Mouse (Mus musculus) MEL (cell line): ENCODE measurements at regions not wholly inside any gene's neighbourhood (a gene's known extent, or its start where the extent isn't known, plus 50 kb on each side); places are given as distances from the start of the nearest gene placed in this dataset.

ENCODE experiments used
- DNase-seq: peaks from one replicate; pipeline ENCODE4 v3.0.0; 2011; ENCODE audit warnings: low read depth, low spot score
- H3K27ac ChIP-seq: 2 replicates; pipeline ENCODE4 v1.5.1; 2012; ENCODE audit warnings: low read depth, mild to moderate bottlenecking, control low read depth, low read length, moderate library complexity; ENCODE audit not compliant: control insufficient read depth
- H3K27me3 ChIP-seq, 2 experiments: fragments of 150-350 bp in 1 of 2; sonication (generic) in 1 of 2; 2 replicates each; pipeline ENCODE4 v1.6.1; 2012; ENCODE audit warnings: low read length in 2 of 2, mild to moderate bottlenecking in 2 of 2, improper control_type of control experiment in 1 of 2, moderate library complexity in 1 of 2; ENCODE audit not compliant: insufficient read depth in 2 of 2, control insufficient read depth in 1 of 2
- H3K36me3 ChIP-seq, 2 experiments: 2 replicates each; pipeline ENCODE4 v1.6.1; 2012 to 2014; ENCODE audit warnings: low read length in 2 of 2, improper control_type of control experiment in 1 of 2, inconsistent platforms in 1 of 2, mild to moderate bottlenecking in 1 of 2; ENCODE audit not compliant: insufficient read depth in 2 of 2, control insufficient read depth in 1 of 2
- H3K4me1 ChIP-seq, 2 experiments: fragments of 150-350 bp in 1 of 2; sonication (generic) in 1 of 2; 2 replicates each; pipeline ENCODE4 v1.6.1; 2012; ENCODE audit warnings: low read length in 2 of 2, improper control_type of control experiment in 1 of 2, mild to moderate bottlenecking in 1 of 2; ENCODE audit not compliant: insufficient read depth in 2 of 2, control insufficient read depth in 1 of 2
- H3K4me3 ChIP-seq, 2 experiments: fragments of 150-350 bp in 1 of 2; sonication (generic) in 1 of 2; 2 replicates each; pipeline ENCODE4 v1.5.1; 2012; ENCODE audit warnings: low read depth in 2 of 2, low read length in 2 of 2, mild to moderate bottlenecking in 2 of 2, moderate library complexity in 2 of 2, control low read depth in 1 of 2, improper control_type of control experiment in 1 of 2; ENCODE audit not compliant: control insufficient read depth in 1 of 2, insufficient read depth in 1 of 2
- H3K79me2 ChIP-seq: 2 replicates; pipeline ENCODE4 v1.6.1; 2012; ENCODE audit warnings: mild to moderate bottlenecking, low read length, moderate library complexity; ENCODE audit not compliant: control insufficient read depth, poor library complexity, insufficient read depth
- H3K9ac ChIP-seq: 2 replicates; pipeline ENCODE4 v1.6.1; 2012; ENCODE audit warnings: low read depth, mild to moderate bottlenecking, control low read depth, low read length, moderate library complexity; ENCODE audit not compliant: control insufficient read depth, poor library complexity, severe bottlenecking
- H3K9me3 ChIP-seq: fragments of 150-350 bp; sonication (generic); replicated peaks from 2 replicates; pipeline ENCODE4 v1.6.1; 2012; ENCODE audit warnings: mild to moderate bottlenecking, low read length, improper control_type of control experiment, moderate library complexity; ENCODE audit not compliant: insufficient read depth
- BHLHE40 ChIP-seq: IDR thresholded peaks from 2 replicates; pipeline ENCODE4 v1.6.1; 2012; ENCODE audit warnings: low read depth, mild to moderate bottlenecking, inconsistent platforms, low read length, improper control_type of control experiment, borderline replicate concordance
- CHD1 ChIP-seq: IDR thresholded peaks from 2 replicates; pipeline ENCODE4 v1.6.1; 2012; ENCODE audit warnings: low read depth, mild to moderate bottlenecking, inconsistent platforms, low read length, improper control_type of control experiment
- CHD2 ChIP-seq: IDR thresholded peaks from 2 replicates; pipeline ENCODE4 v1.6.1; 2011; ENCODE audit warnings: low read length, improper control_type of control experiment
- CTCF ChIP-seq, 3 experiments: IDR thresholded peaks in 2 of 3; conservative IDR thresholded peaks in 1 of 3; 2 replicates each; pipeline ENCODE4 v1.5.1; 2011 to 2012; ENCODE audit warnings: low read length in 3 of 3, low read depth in 2 of 3, mild to moderate bottlenecking in 2 of 3, improper control_type of control experiment in 1 of 3, inconsistent platforms in 1 of 3, mixed read lengths in 1 of 3, moderate library complexity in 1 of 3; ENCODE audit not compliant: control insufficient read depth in 1 of 3, insufficient read depth in 1 of 3, poor library complexity in 1 of 3, severe bottlenecking in 1 of 3
- E2F4 ChIP-seq: IDR thresholded peaks from 2 replicates; pipeline ENCODE4 v1.6.1; 2011; ENCODE audit warnings: low read depth, low read length, improper control_type of control experiment, borderline replicate concordance
- ELF1 ChIP-seq: IDR thresholded peaks from 2 replicates; pipeline ENCODE4 v1.6.1; 2014; ENCODE audit warnings: low read depth, mild to moderate bottlenecking, inconsistent platforms, low read length, improper control_type of control experiment, moderate library complexity
- EP300 ChIP-seq, 2 experiments: IDR thresholded peaks; 2 replicates each; pipeline ENCODE4 v1.6.1; 2011; ENCODE audit warnings: improper control_type of control experiment in 2 of 2, low read length in 2 of 2, low read depth in 1 of 2, mild to moderate bottlenecking in 1 of 2
- ETS1 ChIP-seq: IDR thresholded peaks from 2 replicates; pipeline ENCODE4 v1.6.1; 2012; ENCODE audit warnings: low read depth, mild to moderate bottlenecking, inconsistent platforms, low read length, improper control_type of control experiment, moderate library complexity
- GABPA ChIP-seq: IDR thresholded peaks from 2 replicates; pipeline ENCODE4 v1.6.1; 2012; ENCODE audit warnings: low read depth, mild to moderate bottlenecking, inconsistent platforms, low read length, improper control_type of control experiment, moderate library complexity
- GATA1 ChIP-seq: IDR thresholded peaks from 2 replicates; pipeline ENCODE4 v1.6.1; 2011; ENCODE audit warnings: low read depth, low read length, improper control_type of control experiment
- HCFC1 ChIP-seq: IDR thresholded peaks from 2 replicates; pipeline ENCODE4 v1.6.1; 2012; ENCODE audit warnings: low read depth, mild to moderate bottlenecking, inconsistent platforms, low read length, improper control_type of control experiment, moderate library complexity
- JUND ChIP-seq: IDR thresholded peaks from 2 replicates; pipeline ENCODE4 v1.6.1; 2011; ENCODE audit warnings: low read depth, mild to moderate bottlenecking, improper control_type of control experiment, low read length
- MAX ChIP-seq: IDR thresholded peaks from 2 replicates; pipeline ENCODE4 v1.6.1; 2011; ENCODE audit warnings: low read length, improper control_type of control experiment
- MEF2A ChIP-seq: IDR thresholded peaks from 2 replicates; pipeline ENCODE4 v1.6.1; 2014; ENCODE audit warnings: low read depth, mild to moderate bottlenecking, inconsistent platforms, low read length, improper control_type of control experiment; ENCODE audit not compliant: poor library complexity, insufficient replicate concordance, severe bottlenecking; ENCODE audit errors: extremely low read depth
- MYB ChIP-seq: IDR thresholded peaks from 2 replicates; pipeline ENCODE4 v1.6.1; 2011; ENCODE audit warnings: mild to moderate bottlenecking, low read depth, low read length, improper control_type of control experiment
- MYC ChIP-seq: IDR thresholded peaks from 2 replicates; pipeline ENCODE4 v1.6.1; 2011; ENCODE audit warnings: low read depth, mild to moderate bottlenecking, low read length, improper control_type of control experiment, moderate library complexity
- NELFE ChIP-seq: IDR thresholded peaks from 2 replicates; pipeline ENCODE4 v1.6.1; 2011; ENCODE audit warnings: low read depth, low read length, improper control_type of control experiment
- NRF1 ChIP-seq: IDR thresholded peaks from 2 replicates; pipeline ENCODE4 v1.6.1; 2014; ENCODE audit warnings: low read depth, mild to moderate bottlenecking, inconsistent platforms, low read length, improper control_type of control experiment, moderate library complexity; ENCODE audit not compliant: poor library complexity, insufficient read depth, severe bottlenecking
- POLR2A ChIP-seq, 2 experiments: IDR thresholded peaks; 2 replicates each; pipeline ENCODE4 v1.6.1; 2011 to 2012; ENCODE audit warnings: low read length in 2 of 2, mild to moderate bottlenecking in 2 of 2, control low read depth in 1 of 2, improper control_type of control experiment in 1 of 2, low read depth in 1 of 2, moderate library complexity in 1 of 2; ENCODE audit not compliant: control insufficient read depth in 1 of 2, insufficient read depth in 1 of 2, poor library complexity in 1 of 2
- RAD21 ChIP-seq: IDR thresholded peaks from 2 replicates; pipeline ENCODE4 v1.6.1; 2011; ENCODE audit warnings: mild to moderate bottlenecking, low read depth, low read length, improper control_type of control experiment
- SIN3A ChIP-seq: IDR thresholded peaks from 2 replicates; pipeline ENCODE4 v1.6.1; 2012; ENCODE audit warnings: low read length, improper control_type of control experiment, inconsistent platforms
- SMC3 ChIP-seq: IDR thresholded peaks from 2 replicates; pipeline ENCODE4 v1.6.1; 2011; ENCODE audit warnings: low read depth, low read length, improper control_type of control experiment
- TAL1 ChIP-seq: IDR thresholded peaks from 2 replicates; pipeline ENCODE4 v1.6.1; 2012; ENCODE audit warnings: mild to moderate bottlenecking, inconsistent platforms, low read length, moderate library complexity, mixed read lengths
- TBP ChIP-seq: IDR thresholded peaks from 2 replicates; pipeline ENCODE4 v1.8.0; 2011; ENCODE audit warnings: low read depth, low read length, improper control_type of control experiment
- TCF12 ChIP-seq: IDR thresholded peaks from 2 replicates; pipeline ENCODE4 v1.6.1; 2014; ENCODE audit warnings: low read depth, mild to moderate bottlenecking, inconsistent platforms, low read length, improper control_type of control experiment, moderate library complexity
- UBTF ChIP-seq: IDR thresholded peaks from 2 replicates; pipeline ENCODE4 v1.6.1; 2012; ENCODE audit warnings: low read depth, mild to moderate bottlenecking, inconsistent platforms, low read length, improper control_type of control experiment, moderate library complexity, borderline replicate concordance; ENCODE audit not compliant: insufficient read depth
- USF2 ChIP-seq, 2 experiments: IDR thresholded peaks; 2 replicates each; pipeline ENCODE4 v1.6.1; 2011 to 2012; ENCODE audit warnings: improper control_type of control experiment in 2 of 2, low read length in 2 of 2, borderline replicate concordance in 1 of 2, inconsistent platforms in 1 of 2, low read depth in 1 of 2, mild to moderate bottlenecking in 1 of 2; ENCODE audit not compliant: insufficient read depth in 1 of 2
- ZC3H11A ChIP-seq: IDR thresholded peaks from 2 replicates; pipeline ENCODE4 v1.6.1; 2012; ENCODE audit warnings: low read depth, mild to moderate bottlenecking, inconsistent platforms, low read length, improper control_type of control experiment
- ZKSCAN1 ChIP-seq: IDR thresholded peaks from 2 replicates; pipeline ENCODE4 v1.6.1; 2012; ENCODE audit warnings: low read depth, mild to moderate bottlenecking, inconsistent platforms, low read length, improper control_type of control experiment, moderate library complexity

- TF ChIP-seq UBTF = no peak
Measured at GRCm38 (mm10) chr16:93197300-93197699, 371.4 kb upstream of the Runx1 start (continued).

- peak overlapping the region; percentile 87 for H3K27ac ChIP-seq
- peak; percentile 67 for DNase-seq
- TF ChIP-seq MYC (peak; percentile 32; the same call in 1 of the 2 replicates), TBP (no peak), GABPA (no peak), RAD21 (no peak), CHD2 (no peak), NELFE (no peak), CHD1 (no peak), HCFC1 (no peak), JUND (peak; percentile 47; the same call in 1 of the 2 replicates), ZC3H11A (no peak), TCF12 (no peak), USF2 (IDR thresholded peaks at IDR 0.05; ENCODE audit: borderline replicate concordance in 1 of 2, insufficient read depth in 1 of 2, low read depth in 1 of 2, low read length in 2 of 2) (no peak), GATA1 (peak; percentile 34; the same call in 1 of the 2 replicates), TAL1 (no peak; the same call in 1 of the 2 replicates), MAX (no peak), ELF1 (0 out of 2 replicates have a peak, but pooled peaks have one; percentile 18), EP300 (IDR thresholded peaks at IDR 0.05; ENCODE audit: low read depth in 1 of 2, low read length in 2 of 2) (peak; percentile 14 to 71; a peak in 2 of 4 replicates), SMC3 (no peak), SIN3A (no peak), POLR2A (IDR thresholded peaks at IDR 0.05; ENCODE audit: control insufficient read depth in 1 of 2, insufficient read depth in 1 of 2, low read depth in 1 of 2, low read length in 2 of 2, poor library complexity in 1 of 2) (0 out of 4 replicates have a peak, but pooled peaks of 1 of the 2 experiments have one; percentile 6), ZKSCAN1 (no peak), CTCF (IDR thresholded peaks at IDR 0.05 in 2 of 3, conservative IDR thresholded peaks at IDR 0.05 in 1 of 3; ENCODE audit: control insufficient read depth in 1 of 3, insufficient read depth in 1 of 3, low read depth in 2 of 3, low read length in 3 of 3, poor library complexity in 1 of 3, severe bottlenecking in 1 of 3) (no peak), NRF1 (no peak), BHLHE40 (0 out of 2 replicates have a peak, but pooled peaks have one; percentile 28), UBTF (no peak), MEF2A (no peak), E2F4 (no peak), MYB (no peak), ETS1 (peak; percentile 59; the same call in 1 of the 2 replicates)
- H3K4me1 ChIP-seq = peaks cover 52 to 58% of the 10 kb centered on the region in 2 experiments
- no peaks in the 10 kb centered on the region for H3K27me3 ChIP-seq
- no peaks in the 10 kb centered on the region for H3K9me3 ChIP-seq
- no peaks in the 10 kb centered on the region for H3K79me2 ChIP-seq
- peak overlapping the region; percentile 62 for H3K9ac ChIP-seq
- H3K4me3 ChIP-seq = no peak overlapping the region
- peaks cover 0 to 73% of the 10 kb centered on the region in 2 experiments; a peak in 2 of 4 replicates for H3K36me3 ChIP-seq
Measured at GRCm38 (mm10) chr16:93193921-93194481, 368.1 kb upstream of the Runx1 start.
